Mouse (Mus musculus): ENCODE results near the gene Fnbp1. TPM values are rescaled to one million over a fixed set of nuclear protein-coding genes. Genes with fewer than 3 reads are reported as not detected.
"Not testable (repeated sequence)": the region's sequence is repeated elsewhere in the genome, so short reads cannot be mapped to it uniquely, and the experiment has no call there.

Fnbp1 gene
- polyA plus RNA-seq (2015; fragmentation: Nextera tagmentation; extraction: Ambion mirVana): 14.9 and 16.9 TPM in 2 replicates

DNA sequence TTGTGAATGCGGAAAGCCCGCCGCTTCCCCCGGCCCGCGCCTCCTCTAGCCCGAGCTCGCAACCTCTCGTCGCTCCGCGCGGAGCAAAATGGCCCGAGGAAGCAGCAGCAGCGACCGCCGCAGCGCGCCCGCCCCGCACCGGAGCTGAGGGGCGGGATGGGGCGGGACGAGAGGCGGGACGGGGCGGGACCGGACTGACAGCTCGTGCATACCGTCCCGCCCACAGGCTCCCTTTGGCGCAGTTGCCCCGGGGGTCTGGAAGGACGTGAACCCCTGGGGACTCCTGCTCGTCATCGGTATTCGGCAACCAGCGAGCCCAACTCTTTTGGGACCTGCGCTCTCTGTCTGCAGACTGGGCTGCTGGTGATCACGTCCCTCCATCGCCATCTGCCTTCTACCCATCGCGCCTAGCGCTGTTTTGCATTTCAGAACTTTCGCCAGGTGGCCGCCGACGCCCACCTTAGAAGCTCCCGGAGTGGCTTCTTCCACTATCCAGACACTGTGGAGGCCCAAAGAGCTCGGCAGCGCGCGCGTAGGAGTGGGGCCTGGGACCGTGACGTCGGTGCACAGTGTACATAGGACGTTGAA lies at the start of gene Fnbp1:
TSS of gene Fnbp1 (minus strand) at position 142 of the 588 bp plus-strand sequence.
- WGBS: under 1% methylated on average over 53 of the region's 59 CpGs
- peaks cover 19% of the 10 kb centered on the region for H3K4me1 ChIP-seq (replicated peaks)
- H3K27ac ChIP-seq: peak within 1 kb of the TSS; percentile 86
- peak within 1 kb of the TSS; percentile 89 for H3K4me2 ChIP-seq (replicated peaks)
- peak; percentile 95 for ATAC-seq
- H3K9ac ChIP-seq (replicated peaks): peak within 1 kb of the TSS; percentile 92
- H3K4me3 ChIP-seq (replicated peaks): peak within 1 kb of the TSS; percentile 82
- no peaks in the 10 kb centered on the region for H3K9me3 ChIP-seq
- peaks cover 15% of the 10 kb centered on the region for H3K36me3 ChIP-seq
- H3K27me3 ChIP-seq: peaks cover 22% of the 10 kb centered on the region

GRCm38 (mm10) chr2:31189654-31190053 lies 47.8 kb upstream of the Fnbp1 start:
- no peaks in the 10 kb centered on the region for H3K4me1 ChIP-seq (replicated peaks)
- no peak overlapping the region for H3K9ac ChIP-seq (replicated peaks)
- H3K4me3 ChIP-seq (replicated peaks): no peak overlapping the region
- no peak overlapping the region for H3K27ac ChIP-seq
- H3K9me3 ChIP-seq: no peaks in the 10 kb centered on the region
- ATAC-seq: no peak
- peaks cover 80% of the 10 kb centered on the region for H3K36me3 ChIP-seq
- WGBS: 94% methylated on average over 3 of the region's 3 CpGs
- H3K4me2 ChIP-seq (replicated peaks): no peak overlapping the region
- no peaks in the 10 kb centered on the region for H3K27me3 ChIP-seq

GRCm38 (mm10) chr2:31188691-31189090 lies 46.9 kb upstream of the Fnbp1 start:
- H3K4me3 ChIP-seq (replicated peaks): no peak overlapping the region
- H3K4me1 ChIP-seq (replicated peaks): no peaks in the 10 kb centered on the region
- no peaks in the 10 kb centered on the region for H3K9me3 ChIP-seq
- WGBS: 96% methylated on average over 1 of the region's 1 CpGs
- ATAC-seq: no peak
- peaks cover 88% of the 10 kb centered on the region for H3K36me3 ChIP-seq
- no peak overlapping the region for H3K27ac ChIP-seq
- no peak overlapping the region for H3K9ac ChIP-seq (replicated peaks)
- H3K27me3 ChIP-seq: no peaks in the 10 kb centered on the region
- no peak overlapping the region for H3K4me2 ChIP-seq (replicated peaks)

GRCm38 (mm10) chr2:31183830-31184229 lies 42.0 kb upstream of the Fnbp1 start:
- Histone ChIP-seq H3K4me1 (replicated peaks) (no peaks in the 10 kb centered on the region), H3K4me2 (replicated peaks) (no peak overlapping the region), H3K9ac (replicated peaks) (no peak overlapping the region), H3K36me3 (peaks cover 86% of the 10 kb centered on the region), H3K27ac (no peak overlapping the region), H3K27me3 (no peaks in the 10 kb centered on the region), H3K4me3 (replicated peaks) (no peak overlapping the region), H3K9me3 (no peaks in the 10 kb centered on the region)
- WGBS: 89% methylated on average over 1 of the region's 1 CpGs
- ATAC-seq: no peak

DNA sequence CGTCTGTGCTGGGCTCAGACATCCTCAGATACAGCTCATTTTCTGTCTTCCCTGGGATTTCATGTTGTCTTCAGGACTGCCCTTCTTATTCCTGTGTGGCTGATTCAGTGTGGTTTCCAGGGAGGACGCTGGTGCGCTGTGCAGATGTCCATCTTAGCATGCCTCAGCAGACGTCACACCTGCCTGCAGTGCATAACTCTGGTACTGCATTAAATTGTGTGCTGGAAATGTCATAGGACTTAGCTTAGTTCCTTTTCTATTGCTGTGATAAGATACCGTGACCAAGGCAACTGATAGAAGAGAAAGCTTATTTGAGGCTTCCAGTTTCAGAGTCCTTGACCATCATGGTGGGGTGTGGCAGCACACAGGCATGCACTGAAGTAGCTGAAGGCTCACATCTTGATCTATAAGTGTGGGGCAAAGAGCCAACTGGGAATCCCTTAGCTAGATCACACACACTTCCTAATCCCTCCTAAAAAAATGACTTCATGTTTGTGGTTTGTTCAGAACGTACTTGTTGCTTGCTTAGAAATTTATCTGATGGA lies 41.0 kb upstream of the Fnbp1 start:
- 90% methylated on average over 6 of the region's 6 CpGs for WGBS
- ATAC-seq: no peak
- H3K9ac ChIP-seq (replicated peaks): no peak overlapping the region
- H3K4me2 ChIP-seq (replicated peaks): no peak overlapping the region
- H3K4me1 ChIP-seq (replicated peaks): no peaks in the 10 kb centered on the region
- no peaks in the 10 kb centered on the region for H3K9me3 ChIP-seq
- H3K4me3 ChIP-seq (replicated peaks): no peak overlapping the region
- no peak overlapping the region for H3K27ac ChIP-seq
- peaks cover 88% of the 10 kb centered on the region for H3K36me3 ChIP-seq
- H3K27me3 ChIP-seq: no peaks in the 10 kb centered on the region

DNA sequence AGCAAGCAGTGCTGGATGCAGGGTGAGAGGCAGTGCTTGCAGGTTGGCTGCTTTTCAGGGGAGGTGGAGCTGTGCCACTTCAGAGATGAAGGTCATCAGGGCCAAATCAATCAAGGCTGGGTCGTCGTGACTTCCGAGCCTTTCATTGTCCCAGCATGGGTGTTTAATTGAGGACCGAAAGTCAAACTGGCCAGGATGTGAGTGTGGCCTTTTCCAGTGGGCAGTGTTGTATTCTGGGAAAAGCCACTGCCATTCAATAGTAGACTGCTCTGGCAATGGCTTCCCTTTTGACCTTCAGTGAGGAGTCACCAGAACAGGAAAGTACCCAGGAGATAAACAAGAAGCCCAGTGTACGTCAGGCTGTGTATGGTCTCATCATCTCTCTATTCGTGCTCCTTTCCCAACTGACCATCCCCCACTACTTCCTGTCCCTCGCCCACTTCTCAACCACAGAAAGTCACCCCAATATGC lies 38.3 kb upstream of the Fnbp1 start:
- WGBS: 82% methylated on average over 7 of the region's 7 CpGs
- H3K36me3 ChIP-seq: peaks cover 92% of the 10 kb centered on the region

GRCm38 (mm10) chr2:31179471-31179870 lies 37.7 kb upstream of the Fnbp1 start:
- ATAC-seq: no peak
- Histone ChIP-seq H3K9me3 (no peaks in the 10 kb centered on the region), H3K4me1 (replicated peaks) (no peaks in the 10 kb centered on the region), H3K36me3 (peaks cover 92% of the 10 kb centered on the region), H3K27me3 (no peaks in the 10 kb centered on the region), H3K9ac (replicated peaks) (no peak overlapping the region), H3K4me3 (replicated peaks) (no peak overlapping the region), H3K4me2 (replicated peaks) (no peak overlapping the region), H3K27ac (no peak overlapping the region)
- 93% methylated on average over 7 of the region's 7 CpGs for WGBS

More for the DNA sequence above, 38.3 kb upstream of the Fnbp1 start:
- no peaks in the 10 kb centered on the region for H3K9me3 ChIP-seq
- H3K9ac ChIP-seq (replicated peaks): no peak overlapping the region
- H3K4me2 ChIP-seq (replicated peaks): no peak overlapping the region
- H3K27ac ChIP-seq: no peak overlapping the region
- no peaks in the 10 kb centered on the region for H3K4me1 ChIP-seq (replicated peaks)
- H3K27me3 ChIP-seq: no peaks in the 10 kb centered on the region
- ATAC-seq: no peak
- H3K4me3 ChIP-seq (replicated peaks): no peak overlapping the region

DNA sequence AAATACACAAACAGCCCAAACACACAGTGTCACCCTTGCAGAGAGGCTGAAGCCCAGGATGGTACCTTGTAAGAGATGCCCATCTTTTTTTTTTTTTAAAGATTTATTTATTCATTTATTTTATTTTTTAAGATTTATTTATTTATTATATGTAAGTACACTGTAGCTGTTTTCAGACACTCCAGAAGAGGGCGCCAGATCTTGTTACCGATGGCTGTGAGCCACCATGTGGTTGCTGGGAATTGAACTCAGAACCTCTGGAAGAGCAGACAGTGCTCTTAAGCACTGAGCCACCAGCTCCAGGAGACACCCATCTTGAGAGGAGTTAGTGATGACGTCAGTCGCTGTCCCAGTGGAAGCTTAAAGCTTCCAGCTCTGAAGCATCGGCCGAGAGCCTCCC lies 36.8 kb upstream of the Fnbp1 start:
- peaks cover 92% of the 10 kb centered on the region for H3K36me3 ChIP-seq
- not testable (repeated sequence) for H3K4me2 ChIP-seq (replicated peaks); H3K27me3 ChIP-seq; H3K9me3 ChIP-seq; H3K4me1 ChIP-seq (replicated peaks); H3K9ac ChIP-seq (replicated peaks); H3K27ac ChIP-seq; ATAC-seq; H3K4me3 ChIP-seq (replicated peaks)
- WGBS: 83% methylated on average over 6 of the region's 6 CpGs

GRCm38 (mm10) chr2:31173290-31173689 lies 31.5 kb upstream of the Fnbp1 start:
- WGBS: 78% methylated on average over 4 of the region's 4 CpGs
- no peaks in the 10 kb centered on the region for H3K9me3 ChIP-seq
- no peaks in the 10 kb centered on the region for H3K27me3 ChIP-seq
- no peak overlapping the region for H3K4me2 ChIP-seq (replicated peaks)
- no peak overlapping the region for H3K9ac ChIP-seq (replicated peaks)
- peaks cover 100% of the 10 kb centered on the region for H3K36me3 ChIP-seq
- no peaks in the 10 kb centered on the region for H3K4me1 ChIP-seq (replicated peaks)
- H3K27ac ChIP-seq: no peak overlapping the region
- no peak overlapping the region for H3K4me3 ChIP-seq (replicated peaks)
- no peak for ATAC-seq

GRCm38 (mm10) chr2:31172536-31172935 lies 30.7 kb upstream of the Fnbp1 start:
- H3K4me2 ChIP-seq (replicated peaks): no peak overlapping the region
- H3K27ac ChIP-seq: no peak overlapping the region

GRCm38 (mm10) chr2:31172001-31172400 lies 30.2 kb upstream of the Fnbp1 start:
- no peak overlapping the region for H3K4me3 ChIP-seq (replicated peaks)
- H3K27ac ChIP-seq: no peak overlapping the region
- no peak overlapping the region for H3K9ac ChIP-seq (replicated peaks)
- WGBS: 90% methylated on average over 5 of the region's 5 CpGs
- ATAC-seq: no peak
- no peaks in the 10 kb centered on the region for H3K27me3 ChIP-seq
- no peaks in the 10 kb centered on the region for H3K4me1 ChIP-seq (replicated peaks)
- H3K9me3 ChIP-seq: no peaks in the 10 kb centered on the region
- peaks cover 100% of the 10 kb centered on the region for H3K36me3 ChIP-seq
- H3K4me2 ChIP-seq (replicated peaks): no peak overlapping the region

More at GRCm38 (mm10) chr2:31172536-31172935, 30.7 kb upstream of the Fnbp1 start:
- Histone ChIP-seq H3K4me3 (replicated peaks) (no peak overlapping the region), H3K9ac (replicated peaks) (no peak overlapping the region), H3K27me3 (no peaks in the 10 kb centered on the region), H3K4me1 (replicated peaks) (no peaks in the 10 kb centered on the region), H3K9me3 (no peaks in the 10 kb centered on the region), H3K36me3 (peaks cover 100% of the 10 kb centered on the region)
- 99% methylated on average over 5 of the region's 5 CpGs for WGBS
- no peak for ATAC-seq

DNA sequence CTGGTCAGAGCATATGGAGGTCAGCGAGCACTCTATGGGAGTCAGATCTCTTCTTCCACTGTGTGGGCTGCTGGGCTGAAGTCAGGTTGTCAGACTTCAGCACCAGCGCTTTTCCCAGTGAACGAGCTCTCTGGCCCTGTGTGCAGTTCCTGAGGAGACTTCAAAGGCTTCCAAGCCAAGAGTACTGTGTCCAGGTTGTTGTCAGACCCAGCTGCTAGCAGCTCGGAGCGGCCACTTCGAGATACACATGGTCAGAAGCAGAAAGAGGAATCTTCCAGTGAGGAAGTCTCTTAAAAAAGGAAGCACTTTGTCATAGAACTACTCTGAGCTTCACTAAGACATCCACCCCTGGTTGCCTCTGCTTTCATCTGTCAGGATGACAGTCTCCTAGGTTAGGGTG lies 28.4 kb upstream of the Fnbp1 start:
- Histone ChIP-seq H3K4me3 (replicated peaks) (no peak overlapping the region), H3K9me3 (no peaks in the 10 kb centered on the region), H3K27me3 (no peaks in the 10 kb centered on the region), H3K36me3 (peaks cover 86% of the 10 kb centered on the region), H3K9ac (replicated peaks) (no peak overlapping the region), H3K4me2 (replicated peaks) (no peak overlapping the region), H3K4me1 (replicated peaks) (peaks cover 2% of the 10 kb centered on the region), H3K27ac (no peak overlapping the region)
- WGBS: 93% methylated on average over 6 of the region's 6 CpGs
- ATAC-seq: no peak

GRCm38 (mm10) chr2:31169001-31169400 lies 27.2 kb upstream of the Fnbp1 start:
- no peak overlapping the region for H3K4me2 ChIP-seq (replicated peaks)
- 88% methylated on average over 10 of the region's 10 CpGs for WGBS
- no peak overlapping the region for H3K9ac ChIP-seq (replicated peaks)
- no peak overlapping the region for H3K27ac ChIP-seq
- H3K9me3 ChIP-seq: no peaks in the 10 kb centered on the region
- no peak overlapping the region for H3K4me3 ChIP-seq (replicated peaks)
- no peak for ATAC-seq
- H3K36me3 ChIP-seq: peaks cover 74% of the 10 kb centered on the region
- peaks cover 14% of the 10 kb centered on the region for H3K4me1 ChIP-seq (replicated peaks)
- H3K27me3 ChIP-seq: no peaks in the 10 kb centered on the region

All from midbrain, embryonic 13.5 days (tissue).